Mouse (Mus musculus): Measurements from ENCODE around the gene Il1a. TPM values are rescaled to one million over a fixed set of nuclear protein-coding genes. Genes with fewer than 3 reads are reported as not detected.
A peak's percentile ranks its signal among the peaks of the same experiment; 100 is the strongest.

Gene Il1a
- polyA plus RNA-seq (2015; fragmentation: Nextera tagmentation; extraction: Ambion mirVana) = 0.22 and 0.68 TPM in 2 replicates

- no peaks in the 10 kb centered on the region for H3K4me1 ChIP-seq
- no peak within 1 kb of the TSS for H3K4me3 ChIP-seq (replicated peaks)
- H3K27ac ChIP-seq = no peak within 1 kb of the TSS
- WGBS = 76% methylated on average over 7 of the region's 7 CpGs
- no peaks in the 10 kb centered on the region for H3K27me3 ChIP-seq (replicated peaks)
- no peak for ATAC-seq (ENCODE audit: insufficient read depth, low FRiP score, low read depth)
- H3K9ac ChIP-seq = no peak within 1 kb of the TSS
- no peaks in the 10 kb centered on the region for H3K9me3 ChIP-seq
- no peak within 1 kb of the TSS for H3K4me2 ChIP-seq
- no peaks in the 10 kb centered on the region for H3K36me3 ChIP-seq
These were observed at the start of gene Il1a for GRCm38 (mm10) chr2:129309836-129310235. TSS of gene Il1a (minus strand) at chr2:129309972.

- Histone ChIP-seq H3K4me2 (no peak overlapping the region), H3K27me3 (replicated peaks) (no peaks in the 10 kb centered on the region), H3K4me1 (0 out of 2 replicates have a peak, but pooled peaks cover 3% of the 10 kb centered on the region), H3K27ac (no peak overlapping the region), H3K9ac (no peak overlapping the region), H3K36me3 (no peaks in the 10 kb centered on the region), H3K9me3 (no peaks in the 10 kb centered on the region), H3K4me3 (replicated peaks) (no peak overlapping the region)
- no peak for ATAC-seq (ENCODE audit: insufficient read depth, low FRiP score, low read depth)
- 72% methylated on average over 6 of the region's 6 CpGs for WGBS
These were observed 28.4 kb upstream of the Il1a start for GRCm38 (mm10) chr2:129338138-129338621.

- no peaks in the 10 kb centered on the region for H3K36me3 ChIP-seq
- WGBS = 49% methylated on average over 4 of the region's 4 CpGs
- H3K27me3 ChIP-seq (replicated peaks) = no peaks in the 10 kb centered on the region
- no peaks in the 10 kb centered on the region for H3K9me3 ChIP-seq
- no peak overlapping the region for H3K9ac ChIP-seq
- no peak overlapping the region for H3K27ac ChIP-seq
- no peak overlapping the region for H3K4me3 ChIP-seq (replicated peaks)
- H3K4me1 ChIP-seq = 0 out of 2 replicates have a peak, but pooled peaks cover 3% of the 10 kb centered on the region
- no peak for ATAC-seq (ENCODE audit: insufficient read depth, low FRiP score, low read depth)
- H3K4me2 ChIP-seq = no peak overlapping the region
These were observed 23.7 kb upstream of the Il1a start for GRCm38 (mm10) chr2:129333471-129333870.

- Histone ChIP-seq H3K4me3 (replicated peaks) (no peak overlapping the region), H3K36me3 (no peaks in the 10 kb centered on the region), H3K4me2 (no peak overlapping the region), H3K27me3 (replicated peaks) (no peaks in the 10 kb centered on the region), H3K4me1 (0 out of 2 replicates have a peak, but pooled peaks cover 3% of the 10 kb centered on the region), H3K9me3 (no peaks in the 10 kb centered on the region), H3K9ac (no peak overlapping the region), H3K27ac (no peak overlapping the region)
- no peak for ATAC-seq (ENCODE audit: insufficient read depth, low FRiP score, low read depth)
- WGBS = 76% methylated on average over 13 of the region's 13 CpGs
These were observed 20.8 kb upstream of the Il1a start for GRCm38 (mm10) chr2:129330540-129330939.

- no peaks in the 10 kb centered on the region for H3K36me3 ChIP-seq
- no peak overlapping the region for H3K9ac ChIP-seq
- 66% methylated on average over 7 of the region's 7 CpGs for WGBS
- H3K4me3 ChIP-seq (replicated peaks) = no peak overlapping the region
- 0 out of 2 replicates have a peak, but pooled peaks cover 3% of the 10 kb centered on the region for H3K4me1 ChIP-seq
- H3K9me3 ChIP-seq = no peaks in the 10 kb centered on the region
- no peaks in the 10 kb centered on the region for H3K27me3 ChIP-seq (replicated peaks)
- H3K4me2 ChIP-seq = no peak overlapping the region
- no peak overlapping the region for H3K27ac ChIP-seq
- ATAC-seq (ENCODE audit: insufficient read depth, low FRiP score, low read depth) = no peak
These were observed 20.3 kb upstream of the Il1a start for GRCm38 (mm10) chr2:129330024-129330423.

GRCm38 (mm10) chr2:129328238-129328637 is 18.5 kb upstream of the Il1a start:
- Histone ChIP-seq H3K27ac (no peak overlapping the region), H3K4me3 (replicated peaks) (no peak overlapping the region), H3K36me3 (no peaks in the 10 kb centered on the region), H3K9me3 (no peaks in the 10 kb centered on the region), H3K27me3 (replicated peaks) (no peaks in the 10 kb centered on the region), H3K9ac (no peak overlapping the region), H3K4me1 (no peaks in the 10 kb centered on the region), H3K4me2 (no peak overlapping the region)
- no peak for ATAC-seq (ENCODE audit: insufficient read depth, low FRiP score, low read depth)
- 87% methylated on average over 4 of the region's 4 CpGs for WGBS

- H3K27me3 ChIP-seq (replicated peaks) = no peaks in the 10 kb centered on the region
- H3K4me2 ChIP-seq = no peak overlapping the region
- H3K4me1 ChIP-seq = no peaks in the 10 kb centered on the region
- H3K4me3 ChIP-seq (replicated peaks) = no peak overlapping the region
- H3K36me3 ChIP-seq = no peaks in the 10 kb centered on the region
- WGBS = 75% methylated on average over 3 of the region's 3 CpGs
- no peak overlapping the region for H3K9ac ChIP-seq
- no peak overlapping the region for H3K27ac ChIP-seq
- H3K9me3 ChIP-seq = no peaks in the 10 kb centered on the region
- no peak for ATAC-seq (ENCODE audit: insufficient read depth, low FRiP score, low read depth)
These were observed 14.4 kb upstream of the Il1a start for GRCm38 (mm10) chr2:129324216-129324615.

GRCm38 (mm10) chr2:129322117-129322635 is 12.4 kb upstream of the Il1a start:
- H3K36me3 ChIP-seq = no peaks in the 10 kb centered on the region
- no peaks in the 10 kb centered on the region for H3K4me1 ChIP-seq
- 0 out of 2 replicates have a peak, but pooled peaks have one; percentile 27 for ATAC-seq (ENCODE audit: insufficient read depth, low FRiP score, low read depth)

GRCm38 (mm10) chr2:129320033-129320605 is 10.3 kb upstream of the Il1a start:
- H3K36me3 ChIP-seq = no peaks in the 10 kb centered on the region
- no peak overlapping the region for H3K4me2 ChIP-seq
- H3K9ac ChIP-seq = no peak overlapping the region
- no peak for ATAC-seq (ENCODE audit: insufficient read depth, low FRiP score, low read depth)
- no peak overlapping the region for H3K4me3 ChIP-seq (replicated peaks)
- no peaks in the 10 kb centered on the region for H3K27me3 ChIP-seq (replicated peaks)
- no peak overlapping the region for H3K27ac ChIP-seq
- WGBS = 75% methylated on average over 8 of the region's 8 CpGs
- no peaks in the 10 kb centered on the region for H3K9me3 ChIP-seq
- no peaks in the 10 kb centered on the region for H3K4me1 ChIP-seq

More at GRCm38 (mm10) chr2:129322117-129322635, 12.4 kb upstream of the Il1a start:
- Histone ChIP-seq H3K9me3 (no peaks in the 10 kb centered on the region), H3K27ac (no peak overlapping the region), H3K4me3 (replicated peaks) (no peak overlapping the region), H3K4me2 (no peak overlapping the region), H3K9ac (no peak overlapping the region), H3K27me3 (replicated peaks) (no peaks in the 10 kb centered on the region)
- 57% methylated on average over 1 of the region's 1 CpGs for WGBS

- Histone ChIP-seq H3K9ac (no peak overlapping the region), H3K4me1 (no peaks in the 10 kb centered on the region), H3K4me3 (replicated peaks) (no peak overlapping the region), H3K4me2 (no peak overlapping the region), H3K9me3 (no peaks in the 10 kb centered on the region), H3K27ac (no peak overlapping the region), H3K36me3 (no peaks in the 10 kb centered on the region), H3K27me3 (replicated peaks) (no peaks in the 10 kb centered on the region)
- WGBS = 71% methylated on average over 4 of the region's 4 CpGs
- ATAC-seq (ENCODE audit: insufficient read depth, low FRiP score, low read depth) = no peak
These were observed 6.1 kb upstream of the Il1a start for GRCm38 (mm10) chr2:129315831-129316230.

- H3K4me3 ChIP-seq (replicated peaks) = no peak overlapping the region
- no peaks in the 10 kb centered on the region for H3K9me3 ChIP-seq
- no peak overlapping the region for H3K9ac ChIP-seq
- no peaks in the 10 kb centered on the region for H3K36me3 ChIP-seq
- WGBS = 75% methylated on average over 6 of the region's 6 CpGs
- ATAC-seq (ENCODE audit: insufficient read depth, low FRiP score, low read depth) = no peak
- H3K27me3 ChIP-seq (replicated peaks) = no peaks in the 10 kb centered on the region
- H3K27ac ChIP-seq = no peak overlapping the region
- H3K4me1 ChIP-seq = no peaks in the 10 kb centered on the region
- H3K4me2 ChIP-seq = no peak overlapping the region
These were observed 5.1 kb upstream of the Il1a start for GRCm38 (mm10) chr2:129314880-129315279.

GRCm38 (mm10) chr2:129313934-129314333 is 4.2 kb upstream of the Il1a start:
- Histone ChIP-seq H3K36me3 (no peaks in the 10 kb centered on the region), H3K9ac (no peak overlapping the region), H3K27me3 (replicated peaks) (no peaks in the 10 kb centered on the region), H3K4me2 (no peak overlapping the region), H3K4me1 (no peaks in the 10 kb centered on the region), H3K4me3 (replicated peaks) (no peak overlapping the region), H3K9me3 (no peaks in the 10 kb centered on the region), H3K27ac (no peak overlapping the region)
- no peak for ATAC-seq (ENCODE audit: insufficient read depth, low FRiP score, low read depth)
- WGBS = 87% methylated on average over 1 of the region's 1 CpGs
